Mouse (Mus musculus) monocyte, adult 5-6 weeks (primary cell): ENCODE data around the gene Ctsh. TPM values are rescaled to one million over a fixed set of nuclear protein-coding genes. Genes with fewer than 3 reads are reported as not detected.

Source experiments
- ATAC-seq: fragments of 153-309, 156-312 bp; replicated peaks from 2 replicates; pipeline ENCODE4 v1.8.0; 2017; ENCODE audit warnings: mild to moderate bottlenecking; ENCODE audit not compliant: low TSS enrichment, insufficient number of reproducible peaks, severe bottlenecking, poor library complexity, low FRiP score
- total RNA-seq: library from RNA; stranded (forward); fragments of 200-1000, 200-491, 200-594 nt; gene quantifications from 3 replicates; pipeline ENCODE4 v1.2.3, GENCODE M21; 2017

Gene Ctsh
- total RNA-seq, 1 experiment from 2014 or later = 169 TPM

DNA sequence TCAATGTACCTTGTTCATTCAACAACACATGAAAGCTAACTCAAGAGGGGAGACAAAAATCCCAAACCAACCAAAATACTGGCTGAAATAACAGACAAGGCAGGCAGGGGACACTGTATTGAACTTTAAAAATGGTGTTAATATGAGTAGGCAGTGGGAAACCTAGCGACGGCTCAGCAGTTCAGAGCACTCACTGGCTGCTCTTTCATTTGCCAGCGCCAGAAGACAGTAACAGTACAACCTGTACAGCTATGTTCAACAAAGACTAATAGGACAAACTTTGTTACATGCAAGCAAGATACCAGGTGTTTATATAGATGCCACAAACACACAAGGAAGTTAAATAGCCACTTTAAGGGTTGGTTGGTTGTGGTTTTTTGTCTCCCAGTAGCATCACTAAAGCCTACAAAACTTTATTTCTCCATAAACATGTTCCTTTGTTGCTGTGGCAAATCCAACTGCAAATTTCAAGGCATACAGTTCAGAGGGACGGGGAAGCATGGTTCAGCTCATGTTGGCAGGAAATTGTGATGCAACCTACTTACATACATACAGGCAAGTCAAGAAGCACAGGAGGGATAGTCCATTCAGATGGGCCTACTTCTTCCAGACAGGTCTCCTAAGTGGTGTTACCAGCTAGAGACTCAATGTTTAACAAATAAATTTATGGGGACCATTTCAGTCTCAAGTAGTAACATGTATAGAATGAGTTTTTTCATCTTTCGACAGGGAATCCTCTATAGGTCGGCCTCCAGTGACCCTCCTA is 35.6 kb downstream of the Ctsh start:
- ATAC-seq = no peak

DNA sequence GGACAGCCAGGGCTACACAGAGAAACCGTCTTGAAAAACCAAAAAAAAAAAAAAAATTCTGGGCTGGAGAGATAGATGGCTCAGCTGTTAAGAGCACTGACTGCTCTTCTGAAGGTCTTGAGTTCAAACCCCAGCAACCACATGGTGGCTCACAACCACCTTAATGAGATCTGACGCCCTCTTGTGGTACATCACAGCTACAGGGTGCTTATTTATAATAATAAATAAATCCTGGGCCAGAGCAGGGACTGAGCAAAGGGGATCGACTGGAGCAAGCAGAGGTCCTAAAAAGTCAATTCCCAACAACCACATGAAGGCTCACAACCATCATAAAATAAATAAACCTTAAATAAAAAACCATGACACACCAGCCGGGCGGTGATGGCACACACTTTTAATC is 45.0 kb downstream of the Ctsh start:
- ATAC-seq = no peak

- 0 out of 2 replicates have a peak, but pooled peaks have one; percentile 40 for ATAC-seq
Measured at GRCm38 (mm10) chr9:90100760-90101159, 46.8 kb downstream of the Ctsh start.

DNA sequence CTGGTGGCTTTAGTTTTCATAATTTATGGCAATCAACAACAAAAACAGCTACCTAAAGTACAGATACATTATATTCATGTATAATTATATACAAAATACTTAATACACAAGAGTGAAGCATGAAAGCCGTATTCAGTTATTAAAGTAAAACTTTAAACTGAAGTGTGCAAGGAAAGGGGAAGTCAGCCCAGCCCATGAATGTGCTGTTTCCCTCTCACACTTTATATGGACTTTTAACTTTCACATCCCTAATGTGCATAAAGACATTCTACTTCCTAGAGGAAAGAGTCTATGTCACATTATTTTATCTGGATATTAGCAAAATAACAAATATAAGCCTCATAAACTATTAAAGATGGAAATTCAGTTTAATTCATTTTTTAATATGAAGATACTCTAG is 51.5 kb downstream of the Ctsh start:
- peak; percentile 75 for ATAC-seq

- ATAC-seq = no peak
Measured at GRCm38 (mm10) chr9:90106915-90107314, 53.0 kb downstream of the Ctsh start.

DNA sequence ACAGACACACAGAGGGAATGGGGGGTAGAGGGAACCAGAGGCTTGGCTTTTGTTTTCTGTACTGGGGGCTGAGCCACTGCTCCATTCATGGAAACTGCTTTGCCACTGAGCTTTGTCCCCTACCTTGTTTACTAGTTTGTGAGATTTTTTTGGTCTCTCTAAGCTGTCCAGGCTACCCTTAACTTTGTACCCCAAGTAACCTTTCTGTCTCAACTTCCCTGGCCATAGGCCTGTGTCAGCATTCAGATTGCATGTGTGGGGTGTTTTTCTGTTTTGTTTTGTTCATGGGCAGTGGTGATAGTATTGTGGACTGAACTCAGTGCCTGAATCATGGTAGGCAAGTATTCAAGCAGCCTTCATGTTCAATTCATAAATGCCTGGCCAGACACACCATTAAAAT is 54.3 kb downstream of the Ctsh start:
- no peak for ATAC-seq

GRCm38 (mm10) chr9:90109386-90109785 is 55.4 kb downstream of the Ctsh start:
- no peak for ATAC-seq

GRCm38 (mm10) chr9:90113151-90113550 is 59.2 kb downstream of the Ctsh start:
- ATAC-seq = no peak

- peak; percentile 72 for ATAC-seq
Measured at GRCm38 (mm10) chr9:90113651-90114566, 60.0 kb downstream of the Ctsh start.

DNA sequence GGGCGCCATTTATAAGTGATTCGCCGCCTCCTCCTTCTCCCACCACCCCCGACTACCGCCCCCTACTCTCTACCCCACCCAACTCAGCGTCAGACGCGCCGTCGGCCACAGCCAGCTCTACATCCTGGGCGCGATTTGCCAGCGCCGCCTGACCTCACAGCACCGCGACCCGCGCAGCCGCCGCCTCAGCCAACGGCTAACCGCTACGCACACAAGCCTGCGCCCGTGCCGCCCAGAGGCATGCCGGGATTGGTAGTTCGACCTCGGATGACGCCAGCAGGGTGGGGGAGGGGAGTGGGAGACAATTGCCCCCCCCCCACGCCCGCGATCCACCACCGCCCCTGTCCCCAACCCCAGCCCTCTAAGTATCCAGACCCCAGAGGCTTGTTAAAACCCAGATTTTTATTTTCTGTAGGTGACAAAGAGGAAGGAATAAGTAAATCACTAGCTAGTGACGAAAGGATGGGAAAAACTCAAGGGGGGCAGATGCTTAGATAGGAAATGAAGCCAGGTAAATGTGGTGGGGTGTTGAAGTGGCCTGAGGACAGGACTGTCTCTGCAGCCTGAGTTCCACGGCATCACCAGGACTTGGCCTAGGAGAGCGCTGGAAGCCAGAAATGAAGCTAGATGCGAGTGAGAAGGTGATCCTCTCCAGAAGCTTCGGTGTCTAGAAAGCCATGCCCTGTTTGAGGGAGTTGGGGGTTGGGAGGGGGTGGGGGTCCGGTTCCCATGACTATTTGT is 60.8 kb downstream of the Ctsh start, which contains the start of gene Morf4l1:
Morf4l1 (minus strand) TSS at position 208 of the 741 bp plus-strand sequence.
- ATAC-seq = peak; percentile 89

DNA sequence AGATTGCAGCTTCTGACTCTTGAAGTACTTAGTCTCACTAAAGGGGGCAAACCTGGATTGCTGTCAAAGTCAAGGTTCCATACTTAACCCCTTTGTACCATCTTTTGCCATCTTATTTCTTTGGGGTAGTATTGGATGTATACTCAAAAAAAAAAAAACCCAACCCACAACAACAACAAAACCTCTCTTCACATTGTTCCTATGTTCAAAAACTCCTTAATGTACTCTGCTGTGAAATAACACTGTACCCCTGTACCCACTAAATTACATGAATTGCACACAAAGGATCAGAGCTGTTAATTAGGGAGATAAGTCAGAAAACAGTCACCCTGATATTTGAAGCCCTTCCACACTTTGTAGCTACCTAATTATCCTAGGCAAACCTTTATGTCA is 61.4 kb downstream of the Ctsh start:
- no peak for ATAC-seq

DNA sequence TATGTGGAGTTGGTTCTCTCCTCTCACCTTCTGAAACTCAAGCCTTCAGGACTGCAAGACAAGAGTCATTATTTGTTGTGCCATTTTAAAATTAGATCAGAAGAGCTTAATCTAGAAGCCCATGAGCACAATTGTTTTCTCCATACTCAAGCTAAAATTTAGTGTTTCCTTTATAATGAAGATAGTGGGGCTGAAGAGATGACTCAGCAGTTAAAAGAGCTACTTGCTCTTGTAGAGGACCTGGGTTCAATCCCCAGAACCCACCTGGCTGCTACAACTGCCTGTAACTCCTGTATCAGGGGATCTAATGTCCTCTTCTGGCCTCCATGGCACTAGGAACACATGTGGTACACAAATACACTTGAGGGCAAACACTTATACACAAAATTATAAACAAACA is 63.3 kb downstream of the Ctsh start:
- no peak for ATAC-seq

DNA sequence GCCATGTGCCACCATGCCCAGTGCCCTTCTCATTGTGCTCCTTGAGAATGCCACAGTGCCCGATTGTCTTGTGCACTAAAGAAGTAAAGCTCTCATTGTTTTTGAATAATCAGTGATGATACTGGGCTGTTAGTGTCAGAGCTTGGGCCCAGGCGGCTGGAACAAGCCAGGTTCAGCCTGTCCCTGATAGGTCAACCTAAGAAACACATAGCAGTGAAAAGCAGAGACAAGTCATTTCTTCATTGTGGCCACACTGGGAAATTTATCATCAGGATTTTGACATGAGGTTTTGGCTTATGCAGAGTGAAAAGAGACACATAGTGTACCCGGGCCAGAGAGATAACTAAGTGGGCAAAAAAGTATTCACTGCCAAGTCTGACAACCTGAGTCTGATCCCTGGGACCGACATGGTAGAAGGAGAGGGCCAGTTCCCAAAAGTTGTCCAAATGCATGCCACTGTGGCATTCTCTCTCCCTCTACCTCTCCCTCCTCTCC is 68.3 kb downstream of the Ctsh start:
- ATAC-seq = no peak

DNA sequence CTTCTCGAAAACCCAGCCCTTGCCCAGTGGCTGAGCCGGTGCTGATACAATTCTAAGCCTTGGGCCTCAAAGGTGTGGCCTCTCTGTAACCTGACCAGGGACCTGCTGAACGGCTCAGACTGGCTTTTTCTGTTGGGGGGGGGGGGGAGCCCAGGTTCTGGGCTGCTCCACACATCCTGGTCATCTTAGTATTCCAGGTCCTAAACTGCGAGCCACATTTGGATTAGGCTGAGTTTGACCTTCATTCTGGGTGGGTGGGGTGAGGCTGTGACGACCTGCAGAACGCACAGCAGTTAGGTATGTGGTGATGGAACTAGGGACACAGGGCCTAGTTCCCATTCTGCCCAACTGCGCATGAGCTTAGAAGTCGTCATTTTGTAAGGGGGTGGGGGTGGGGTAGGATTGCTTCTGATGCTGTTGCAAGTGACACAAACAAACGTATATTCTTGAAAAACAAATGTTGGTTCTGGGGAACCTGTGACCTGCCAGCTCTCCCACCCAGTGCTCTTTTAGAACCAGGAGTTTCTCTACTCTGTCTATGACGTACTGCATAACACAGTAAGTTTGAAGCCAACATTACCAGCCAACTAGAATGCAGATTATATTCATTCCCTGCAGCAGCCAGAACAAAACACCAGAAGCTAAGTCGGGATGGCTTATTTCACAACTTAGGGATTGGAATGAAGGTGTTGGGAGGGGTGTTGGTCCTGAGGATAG is 70.4 kb downstream of the Ctsh start:
- ATAC-seq = no peak

DNA sequence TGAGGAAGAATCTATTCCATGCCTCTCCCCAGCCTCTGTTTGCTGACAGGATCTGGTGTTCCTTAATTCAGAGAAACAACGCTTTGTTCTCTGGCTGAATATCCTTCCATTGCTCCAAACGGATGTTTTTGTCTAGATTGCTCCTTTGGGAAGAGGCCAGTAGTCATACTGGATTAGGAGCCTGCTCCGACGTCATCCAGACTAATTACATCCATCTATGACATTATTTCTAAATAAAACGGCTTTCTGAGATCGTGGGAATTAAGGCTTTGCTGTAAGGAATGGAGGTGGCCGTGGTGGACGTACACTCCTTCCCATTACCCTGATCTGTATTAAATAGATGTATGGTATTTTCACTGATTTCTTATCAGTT is 70.9 kb downstream of the Ctsh start:
- ATAC-seq = no peak
